Mouse (Mus musculus): Measurements from ENCODE around the gene Mrln. TPM values are rescaled to one million over a fixed set of nuclear protein-coding genes. Genes with fewer than 3 reads are reported as not detected.

Gene Mrln
- 100 to 1,000 TPM; 151 to 157 TPM for total RNA-seq (2021)
- long read RNA-seq, experiment 1, transcript Mrln-201 (3 exons, 443 nt), result major isoform, 37 of 43 reads
- long read RNA-seq, experiment 1, partial matches to known transcripts, result 0 of 43 reads
- long read RNA-seq, experiment 1, other reads (novel, unspliced or antisense), result 2 of 43 reads
- long read RNA-seq, experiment 2, transcript Mrln-201 (3 exons, 443 nt), result major isoform, 51 of 62 reads
- long read RNA-seq, experiment 2, partial matches to known transcripts, result 2 of 62 reads
- long read RNA-seq, experiment 2, other reads (novel, unspliced or antisense), result 5 of 62 reads

- no peak for DNase-seq (ENCODE audit: low spot score in 2 of 2)
These were observed at the start of gene Mrln for GRCm38 (mm10) chr10:70204505-70205399. TSS of gene Mrln (plus strand) at chr10:70204664.

- no peak for DNase-seq (ENCODE audit: low spot score in 2 of 2)
These were observed 47.9 kb upstream of the Mrln start for GRCm38 (mm10) chr10:70156431-70157165.

DNA sequence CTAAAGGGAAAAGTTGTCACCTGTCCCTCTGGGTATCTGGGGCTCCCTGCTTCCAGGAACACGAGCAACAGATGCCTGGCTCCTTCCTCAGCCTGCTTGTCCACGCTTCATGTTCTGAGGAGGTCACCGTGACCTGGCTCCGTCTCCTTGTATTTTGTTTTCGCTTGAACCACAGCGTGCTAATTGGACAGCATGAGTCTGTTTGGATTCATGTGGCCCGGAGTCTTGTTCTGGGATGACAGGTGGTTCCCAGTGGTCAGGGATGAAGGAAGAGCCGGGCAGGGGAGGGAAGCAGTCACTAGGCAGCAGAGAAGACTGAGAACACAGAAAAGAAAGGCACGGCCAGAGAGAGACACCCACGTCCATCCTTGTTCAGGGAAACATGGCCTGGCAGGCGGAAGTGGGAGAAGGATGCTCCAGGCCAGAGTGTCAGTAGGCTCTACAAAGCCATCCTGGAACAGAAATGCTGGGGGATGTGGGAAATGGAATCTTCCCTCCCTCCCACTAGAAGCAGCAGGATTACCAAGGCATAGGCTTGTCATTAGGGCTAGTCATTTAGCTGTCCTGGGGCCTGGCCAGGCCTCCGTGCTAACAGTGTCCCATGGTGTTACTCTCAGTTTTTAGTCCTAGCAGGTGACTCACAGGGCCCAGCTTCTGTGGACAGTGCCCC lies 44.7 kb upstream of the Mrln start:
- no peak for DNase-seq (ENCODE audit: low spot score in 2 of 2)

- no peak for DNase-seq (ENCODE audit: low spot score in 2 of 2)
These were observed 43.7 kb upstream of the Mrln start for GRCm38 (mm10) chr10:70160811-70161210.

- DNase-seq (ENCODE audit: low spot score in 2 of 2), result no peak
These were observed 43.0 kb upstream of the Mrln start for GRCm38 (mm10) chr10:70161504-70161903.

DNA sequence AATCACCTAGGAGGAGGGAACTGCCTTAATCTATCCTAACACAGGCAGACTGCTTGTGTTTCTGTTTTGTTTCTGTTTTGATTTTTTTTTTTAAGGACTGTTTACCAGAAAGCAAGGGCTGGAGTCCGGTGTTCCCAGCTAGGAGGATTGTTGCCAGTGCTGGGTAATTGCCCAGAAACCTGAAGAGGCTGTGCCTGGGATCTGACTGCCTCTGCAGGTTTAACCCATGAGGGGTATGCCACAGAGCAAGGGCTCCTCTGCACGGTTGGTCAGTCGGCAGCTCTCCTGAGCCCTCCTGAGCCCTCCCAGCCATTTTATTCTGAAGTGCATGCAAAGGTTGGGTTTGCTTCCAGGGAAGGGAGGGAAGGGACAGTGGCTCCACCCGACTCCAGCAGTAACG lies 40.8 kb upstream of the Mrln start:
- DNase-seq (ENCODE audit: low spot score in 2 of 2), result no peak

GRCm38 (mm10) chr10:70165877-70166276 lies 38.6 kb upstream of the Mrln start:
- no peak for DNase-seq (ENCODE audit: low spot score in 2 of 2)

- no peak for DNase-seq (ENCODE audit: low spot score in 2 of 2)
These were observed 38.0 kb upstream of the Mrln start for GRCm38 (mm10) chr10:70166427-70166826.

- DNase-seq (ENCODE audit: low spot score in 2 of 2), result no peak
These were observed 36.8 kb upstream of the Mrln start for GRCm38 (mm10) chr10:70167625-70168024.

- no peak for DNase-seq (ENCODE audit: low spot score in 2 of 2)
These were observed 36.1 kb upstream of the Mrln start for GRCm38 (mm10) chr10:70168396-70168795.

- no peak for DNase-seq (ENCODE audit: low spot score in 2 of 2)
These were observed 35.4 kb upstream of the Mrln start for GRCm38 (mm10) chr10:70169044-70169443.

DNA sequence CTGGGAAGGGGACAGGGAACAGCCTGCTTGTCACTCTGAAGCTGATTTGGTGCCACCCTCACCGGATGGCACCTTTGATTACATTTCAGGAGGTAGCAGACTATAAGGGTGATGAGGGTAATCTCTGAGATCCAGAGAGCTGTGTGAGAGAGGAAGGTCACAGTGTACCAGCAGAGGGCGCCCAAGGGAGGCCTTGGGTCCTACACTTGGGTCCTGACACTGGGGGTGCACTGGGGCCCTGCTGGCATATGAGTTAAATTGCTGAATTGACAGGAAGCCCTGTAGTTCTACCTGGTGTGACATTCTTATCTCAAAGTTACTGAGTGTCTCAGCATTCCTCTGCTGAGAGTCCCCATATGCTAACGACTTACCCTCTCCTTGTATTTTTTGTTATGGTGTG lies 31.1 kb upstream of the Mrln start:
- DNase-seq (ENCODE audit: low spot score in 2 of 2), result peak; percentile 52 to 62

DNA sequence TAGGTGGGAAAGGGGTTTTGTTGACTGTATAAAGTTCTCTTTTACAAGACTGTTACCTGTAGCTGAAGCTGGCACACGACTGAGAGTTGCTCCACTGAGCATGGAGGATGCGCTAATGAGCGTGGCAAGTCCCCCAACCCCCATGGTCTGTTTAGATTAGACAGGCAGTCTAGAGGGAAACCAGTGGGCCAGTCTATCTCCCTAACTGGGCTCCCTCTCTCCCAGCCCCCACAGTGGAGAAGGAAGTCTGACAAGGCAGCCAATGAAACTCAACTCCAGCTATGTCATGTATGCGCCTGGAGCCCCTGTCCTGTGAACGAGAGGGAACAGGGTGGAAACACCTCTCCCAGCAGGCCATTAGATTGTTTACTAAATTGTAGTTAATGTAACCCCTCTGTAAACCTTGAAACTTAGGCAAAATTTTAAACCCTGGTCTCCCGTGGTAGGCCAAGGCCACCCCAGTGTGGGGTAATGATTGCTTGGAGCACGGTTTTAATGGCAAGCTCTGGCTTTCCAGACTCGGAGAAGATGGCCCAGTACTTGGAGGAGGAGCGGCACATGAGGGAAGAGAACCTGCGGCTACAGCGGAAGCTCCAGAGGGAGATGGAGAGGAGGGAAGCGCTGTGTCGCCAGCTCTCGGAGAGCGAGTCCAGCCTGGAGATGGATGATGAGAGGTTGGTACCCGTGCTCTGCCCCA lies 29.8 kb upstream of the Mrln start:
- no peak for DNase-seq (ENCODE audit: low spot score in 2 of 2)

GRCm38 (mm10) chr10:70180727-70181126 lies 23.7 kb upstream of the Mrln start:
- no peak for DNase-seq (ENCODE audit: low spot score in 2 of 2)

GRCm38 (mm10) chr10:70181279-70181972 lies 23.0 kb upstream of the Mrln start:
- DNase-seq (ENCODE audit: low spot score in 2 of 2), result no peak

GRCm38 (mm10) chr10:70183210-70184080 lies 21.0 kb upstream of the Mrln start:
- no peak for DNase-seq (ENCODE audit: low spot score in 2 of 2)

DNA sequence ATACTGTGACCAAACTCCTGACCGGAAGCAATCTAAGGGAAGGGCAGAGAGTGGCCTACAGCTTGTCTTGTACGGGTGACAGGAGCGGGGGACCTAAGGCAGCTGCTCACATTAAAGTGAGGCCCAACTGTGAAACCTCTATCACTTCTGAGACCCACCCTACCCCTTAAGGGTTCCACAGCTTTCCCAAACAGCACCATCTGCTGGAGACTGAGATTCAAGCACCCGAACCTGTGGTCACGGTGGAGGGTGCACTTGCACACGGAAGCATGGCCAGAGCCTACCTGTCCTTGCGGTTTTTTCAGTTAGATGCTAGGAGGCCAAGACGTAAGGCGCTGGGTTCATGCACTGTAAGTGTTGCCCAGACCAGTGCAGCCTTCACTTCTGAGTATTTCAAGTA lies 18.3 kb upstream of the Mrln start:
- DNase-seq (ENCODE audit: low spot score in 2 of 2), result no peak

GRCm38 (mm10) chr10:70186586-70186985 lies 17.9 kb upstream of the Mrln start:
- no peak for DNase-seq (ENCODE audit: low spot score in 2 of 2)

DNA sequence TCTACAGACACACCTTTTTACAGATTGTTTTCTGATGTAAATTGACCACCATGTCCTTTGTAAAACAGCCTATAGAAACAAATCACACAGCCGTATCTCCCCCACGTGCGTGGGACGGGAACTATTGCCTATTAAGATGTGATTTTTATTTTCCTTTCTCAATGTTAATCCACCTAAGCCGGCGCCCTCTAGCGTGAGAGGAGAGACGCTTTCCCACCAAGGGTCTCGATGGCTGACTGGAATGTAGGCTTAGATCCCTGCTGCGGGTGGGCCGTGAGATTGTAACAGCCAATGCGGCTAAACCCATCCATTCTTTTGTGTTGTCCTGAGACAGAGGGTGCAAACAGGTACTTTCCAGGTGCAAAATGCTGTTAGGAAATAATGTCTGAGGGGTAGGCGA lies 14.6 kb upstream of the Mrln start:
- DNase-seq (ENCODE audit: low spot score in 2 of 2), result no peak
